Mouse (Mus musculus): ENCODE data around the gene Olfr1441. TPM values are rescaled to one million over a fixed set of nuclear protein-coding genes. Genes with fewer than 3 reads are reported as not detected.

The Olfr1441 gene
- polyA plus RNA-seq, 1 experiment from 2014 or later = not detected

DNA sequence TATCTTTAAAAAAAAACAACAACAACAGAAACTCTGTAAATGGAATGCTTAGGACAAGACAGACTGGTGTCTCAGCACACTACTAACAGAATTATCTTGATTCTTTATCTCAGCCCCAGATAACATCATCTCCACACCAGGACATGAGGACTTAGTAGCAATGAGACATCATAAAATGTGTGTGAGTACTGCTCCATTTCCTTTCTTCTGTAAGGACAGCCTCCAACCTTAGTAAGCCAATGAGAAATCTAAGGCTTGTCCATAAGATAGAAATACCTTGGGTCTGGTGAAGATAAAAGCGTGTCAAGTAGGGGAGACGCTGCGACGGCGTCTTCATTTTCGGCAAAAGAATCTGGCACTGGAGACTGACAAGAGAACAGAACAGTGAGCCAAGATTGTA is 10.4 kb downstream of the Olfr1441 start, which contains the start of gene Pfpl:
Gene Pfpl, plus strand, starts transcription at position 301 of the 400 bp plus-strand sequence.
- Histone ChIP-seq H3K4me1 (replicated peaks; ENCODE audit: control insufficient read depth, insufficient read depth, low read length) (no peaks in the 10 kb centered on the region), H3K36me3 (ENCODE audit: control insufficient read depth, insufficient read depth, low read length) (no peaks in the 10 kb centered on the region), H3K27ac (ENCODE audit: low read depth) (no peak within 1 kb of the TSS), H3K27me3 (replicated peaks; ENCODE audit: control insufficient read depth, insufficient read depth, low read length) (no peaks in the 10 kb centered on the region), H3K4me3 (ENCODE audit: low read depth, low read length) (no peak within 1 kb of the TSS), H3K4me2 (ENCODE audit: low read length) (no peak within 1 kb of the TSS), H3K9ac (ENCODE audit: low read length) (no peak within 1 kb of the TSS), H3K9me3 (ENCODE audit: control insufficient read depth, low read length) (no peaks in the 10 kb centered on the region)
- WGBS = 92% methylated on average over 6 of the region's 6 CpGs
- no peak for DNase-seq (ENCODE audit: low spot score)
- ATAC-seq (replicated peaks; ENCODE audit: low FRiP score, low TSS enrichment, low read depth) = no peak

DNA sequence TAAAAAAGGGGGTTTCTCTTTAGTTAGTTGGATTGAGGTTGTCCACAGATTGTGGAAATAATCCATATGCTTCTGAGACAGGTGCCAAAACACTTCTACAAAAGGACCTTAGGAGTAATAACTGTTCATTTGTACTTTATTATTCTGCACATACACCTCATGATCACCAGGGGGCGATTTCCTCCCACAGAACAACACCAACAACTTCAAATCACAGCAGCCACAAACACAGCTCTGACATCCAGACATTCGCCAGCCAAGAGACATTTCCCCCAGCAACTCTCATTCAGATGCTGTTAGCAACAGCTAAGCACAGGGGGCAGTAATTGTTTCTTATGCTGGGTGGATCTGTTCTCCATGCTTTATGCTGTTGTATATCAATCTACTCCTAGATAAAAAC is 15.8 kb downstream of the Olfr1441 start:
- H3K27me3 ChIP-seq (replicated peaks; ENCODE audit: control insufficient read depth, insufficient read depth, low read length) = no peaks in the 10 kb centered on the region
- H3K9ac ChIP-seq (ENCODE audit: low read length) = no peak overlapping the region
- H3K27ac ChIP-seq (ENCODE audit: low read depth) = no peak overlapping the region
- no peaks in the 10 kb centered on the region for H3K36me3 ChIP-seq (ENCODE audit: control insufficient read depth, insufficient read depth, low read length)
- no peak overlapping the region for H3K4me3 ChIP-seq (ENCODE audit: low read depth, low read length)
- H3K4me2 ChIP-seq (ENCODE audit: low read length) = no peak overlapping the region
- H3K9me3 ChIP-seq (ENCODE audit: control insufficient read depth, low read length) = no peaks in the 10 kb centered on the region
- no peaks in the 10 kb centered on the region for H3K4me1 ChIP-seq (replicated peaks; ENCODE audit: control insufficient read depth, insufficient read depth, low read length)
- DNase-seq (ENCODE audit: low spot score) (peak; percentile 56), ATAC-seq (replicated peaks; ENCODE audit: low FRiP score, low TSS enrichment, low read depth) (peak; percentile 43; the same call in 1 of the 2 replicates)
- 12% methylated on average over 2 of the region's 2 CpGs for WGBS

- Histone ChIP-seq H3K27me3 (replicated peaks; ENCODE audit: control insufficient read depth, insufficient read depth, low read length) (no peaks in the 10 kb centered on the region), H3K27ac (ENCODE audit: low read depth) (no peak overlapping the region), H3K4me2 (ENCODE audit: low read length) (no peak overlapping the region), H3K4me1 (replicated peaks; ENCODE audit: control insufficient read depth, insufficient read depth, low read length) (no peaks in the 10 kb centered on the region), H3K9me3 (ENCODE audit: control insufficient read depth, low read length) (no peaks in the 10 kb centered on the region), H3K9ac (ENCODE audit: low read length) (no peak overlapping the region), H3K36me3 (ENCODE audit: control insufficient read depth, insufficient read depth, low read length) (no peaks in the 10 kb centered on the region), H3K4me3 (ENCODE audit: low read depth, low read length) (no peak overlapping the region)
- DNase-seq (ENCODE audit: low spot score) (no peak), ATAC-seq (replicated peaks; ENCODE audit: low FRiP score, low TSS enrichment, low read depth) (no peak)
- WGBS = 88% methylated on average over 4 of the region's 4 CpGs
Observed at GRCm38 (mm10) chr19:12435011-12435416, 17.8 kb downstream of the Olfr1441 start.

GRCm38 (mm10) chr19:12435750-12436524 is 18.7 kb downstream of the Olfr1441 start:
- 74% methylated on average over 4 of the region's 4 CpGs for WGBS
- Histone ChIP-seq H3K9me3 (ENCODE audit: control insufficient read depth, low read length) (no peaks in the 10 kb centered on the region), H3K4me3 (ENCODE audit: low read depth, low read length) (no peak overlapping the region), H3K36me3 (ENCODE audit: control insufficient read depth, insufficient read depth, low read length) (no peaks in the 10 kb centered on the region), H3K4me2 (ENCODE audit: low read length) (no peak overlapping the region), H3K4me1 (replicated peaks; ENCODE audit: control insufficient read depth, insufficient read depth, low read length) (no peaks in the 10 kb centered on the region), H3K27ac (ENCODE audit: low read depth) (no peak overlapping the region), H3K27me3 (replicated peaks; ENCODE audit: control insufficient read depth, insufficient read depth, low read length) (no peaks in the 10 kb centered on the region), H3K9ac (ENCODE audit: low read length) (no peak overlapping the region)
- no peak for ATAC-seq (replicated peaks; ENCODE audit: low FRiP score, low TSS enrichment, low read depth)
- no peak for DNase-seq (ENCODE audit: low spot score)

DNA sequence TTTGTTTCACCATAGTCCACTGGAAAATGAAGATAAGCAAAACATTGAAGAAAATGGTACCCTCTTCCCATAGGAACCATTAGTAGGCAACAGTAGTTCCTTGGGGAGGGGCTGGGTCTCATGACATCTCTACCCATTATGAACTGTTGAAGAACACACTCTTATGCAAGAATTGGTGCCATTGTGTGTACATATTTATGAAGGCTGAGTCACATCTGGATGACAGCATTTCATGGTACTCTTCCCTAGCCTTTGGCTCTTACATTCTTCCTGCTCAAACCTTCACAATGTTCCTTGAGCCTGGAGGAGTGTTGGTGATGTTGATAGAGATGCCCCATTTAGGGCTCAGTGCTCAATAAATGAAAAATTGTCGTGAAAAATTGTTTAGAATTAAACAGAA is 22.3 kb downstream of the Olfr1441 start:
- no peaks in the 10 kb centered on the region for H3K9me3 ChIP-seq (ENCODE audit: control insufficient read depth, low read length)
- no peak overlapping the region for H3K9ac ChIP-seq (ENCODE audit: low read length)
- H3K27me3 ChIP-seq (replicated peaks; ENCODE audit: control insufficient read depth, insufficient read depth, low read length) = no peaks in the 10 kb centered on the region
- ATAC-seq (replicated peaks; ENCODE audit: low FRiP score, low TSS enrichment, low read depth) = no peak
- H3K4me3 ChIP-seq (ENCODE audit: low read depth, low read length) = no peak overlapping the region
- H3K36me3 ChIP-seq (ENCODE audit: control insufficient read depth, insufficient read depth, low read length) = no peaks in the 10 kb centered on the region
- WGBS = 61% methylated on average over 1 of the region's 1 CpGs
- no peak overlapping the region for H3K27ac ChIP-seq (ENCODE audit: low read depth)
- H3K4me1 ChIP-seq (replicated peaks; ENCODE audit: control insufficient read depth, insufficient read depth, low read length) = no peaks in the 10 kb centered on the region
- no peak overlapping the region for H3K4me2 ChIP-seq (ENCODE audit: low read length)
- no peak for DNase-seq (ENCODE audit: low spot score)

DNA sequence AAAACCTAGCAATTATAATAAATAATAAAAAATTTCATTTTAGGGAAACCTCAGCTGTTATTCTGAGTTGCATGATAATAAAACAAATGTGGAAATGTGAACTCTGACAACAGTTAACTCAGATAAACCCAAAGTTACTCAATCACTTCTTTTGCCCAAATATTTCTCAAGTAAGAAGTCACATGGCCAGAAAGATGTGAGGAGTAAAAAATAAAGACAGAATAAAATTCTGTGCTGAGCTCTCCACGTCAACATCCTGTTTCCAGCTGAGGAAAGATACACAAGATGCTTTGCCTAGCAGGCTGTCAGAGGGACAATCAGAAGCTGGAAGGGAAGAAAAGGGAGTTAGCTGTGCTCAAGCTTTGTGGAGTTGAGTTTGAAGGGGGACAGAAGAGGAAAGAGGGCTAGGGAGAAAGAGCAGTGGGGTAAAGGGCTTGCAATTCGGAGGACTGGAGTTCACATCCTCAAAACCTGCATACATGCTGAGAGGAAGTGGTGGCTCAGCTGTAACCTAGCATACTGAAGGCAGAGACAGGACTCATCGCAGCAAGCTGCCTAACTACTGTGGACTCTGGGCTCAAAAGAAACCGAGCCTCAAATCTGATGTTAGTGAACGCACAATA is 23.0 kb downstream of the Olfr1441 start:
- no peaks in the 10 kb centered on the region for H3K36me3 ChIP-seq (ENCODE audit: control insufficient read depth, insufficient read depth, low read length)
- H3K4me3 ChIP-seq (ENCODE audit: low read depth, low read length) = no peak overlapping the region
- DNase-seq (ENCODE audit: low spot score) = no peak
- no peak for ATAC-seq (replicated peaks; ENCODE audit: low FRiP score, low TSS enrichment, low read depth)
- no peak overlapping the region for H3K4me2 ChIP-seq (ENCODE audit: low read length)
- no peaks in the 10 kb centered on the region for H3K27me3 ChIP-seq (replicated peaks; ENCODE audit: control insufficient read depth, insufficient read depth, low read length)
- no peak overlapping the region for H3K9ac ChIP-seq (ENCODE audit: low read length)
- WGBS = 76% methylated on average over 5 of the region's 5 CpGs
- no peak overlapping the region for H3K27ac ChIP-seq (ENCODE audit: low read depth)
- no peaks in the 10 kb centered on the region for H3K4me1 ChIP-seq (replicated peaks; ENCODE audit: control insufficient read depth, insufficient read depth, low read length)
- no peaks in the 10 kb centered on the region for H3K9me3 ChIP-seq (ENCODE audit: control insufficient read depth, low read length)

DNA sequence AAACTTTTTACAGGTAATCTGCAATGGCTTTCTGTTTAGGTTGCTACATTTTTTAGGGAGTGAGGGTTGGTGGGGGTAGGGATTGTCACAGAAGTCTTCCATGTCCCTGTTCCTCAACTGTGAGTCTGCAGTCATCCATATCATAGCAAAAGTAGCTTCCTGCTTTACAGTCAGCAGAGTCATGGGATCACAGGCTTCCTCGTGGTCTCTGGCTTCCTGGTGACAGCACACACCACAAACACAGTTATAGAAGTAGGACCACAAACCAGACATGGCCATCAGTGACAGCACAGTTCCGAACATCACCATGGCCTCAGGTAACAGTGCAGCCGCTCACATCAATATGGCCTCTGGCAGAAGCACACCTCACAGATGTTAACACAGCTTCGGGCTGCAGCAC is 25.3 kb downstream of the Olfr1441 start:
- H3K27ac ChIP-seq (ENCODE audit: low read depth) = no peak overlapping the region
- H3K27me3 ChIP-seq (replicated peaks; ENCODE audit: control insufficient read depth, insufficient read depth, low read length) = no peaks in the 10 kb centered on the region
- no peaks in the 10 kb centered on the region for H3K36me3 ChIP-seq (ENCODE audit: control insufficient read depth, insufficient read depth, low read length)
- H3K9me3 ChIP-seq (ENCODE audit: control insufficient read depth, low read length) = no peaks in the 10 kb centered on the region
- no peaks in the 10 kb centered on the region for H3K4me1 ChIP-seq (replicated peaks; ENCODE audit: control insufficient read depth, insufficient read depth, low read length)
- no peak for DNase-seq (ENCODE audit: low spot score)
- H3K4me3 ChIP-seq (ENCODE audit: low read depth, low read length) = no peak overlapping the region
- no peak for ATAC-seq (replicated peaks; ENCODE audit: low FRiP score, low TSS enrichment, low read depth)
- no peak overlapping the region for H3K4me2 ChIP-seq (ENCODE audit: low read length)
- WGBS = 78% methylated on average over 4 of the region's 4 CpGs
- H3K9ac ChIP-seq (ENCODE audit: low read length) = no peak overlapping the region

GRCm38 (mm10) chr19:12445014-12445413 is 27.8 kb downstream of the Olfr1441 start:
- ATAC-seq (replicated peaks; ENCODE audit: low FRiP score, low TSS enrichment, low read depth) = no peak
- no peak overlapping the region for H3K9ac ChIP-seq (ENCODE audit: low read length)
- no peak overlapping the region for H3K27ac ChIP-seq (ENCODE audit: low read depth)
- H3K4me2 ChIP-seq (ENCODE audit: low read length) = no peak overlapping the region
- H3K9me3 ChIP-seq (ENCODE audit: control insufficient read depth, low read length) = no peaks in the 10 kb centered on the region
- no peaks in the 10 kb centered on the region for H3K4me1 ChIP-seq (replicated peaks; ENCODE audit: control insufficient read depth, insufficient read depth, low read length)
- H3K27me3 ChIP-seq (replicated peaks; ENCODE audit: control insufficient read depth, insufficient read depth, low read length) = no peaks in the 10 kb centered on the region
- WGBS = 85% methylated on average over 3 of the region's 3 CpGs
- no peak overlapping the region for H3K4me3 ChIP-seq (ENCODE audit: low read depth, low read length)
- no peaks in the 10 kb centered on the region for H3K36me3 ChIP-seq (ENCODE audit: control insufficient read depth, insufficient read depth, low read length)
- no peak for DNase-seq (ENCODE audit: low spot score)

Data from intestine, embryonic 14.5 days (tissue).